Mouse (Mus musculus) brain, embryonic 14.5 days (tissue): ENCODE measurements around the gene Blm.

Source experiments
- CTCF ChIP-seq: fragments of 200-500 bp; IDR thresholded peaks from 2 replicates; pipeline ENCODE4 v1.5.1; 2012; ENCODE audit warnings: inconsistent platforms, mild to moderate bottlenecking, moderate library complexity, borderline replicate concordance; ENCODE audit not compliant: insufficient read depth, insufficient read length; ENCODE audit errors: extremely low read depth
- POLR2A ChIP-seq: fragments of 200-500 bp; IDR thresholded peaks from 2 replicates; pipeline ENCODE4 v1.6.1; 2012; ENCODE audit warnings: mild to moderate bottlenecking, inconsistent platforms, borderline replicate concordance; ENCODE audit not compliant: poor library complexity, insufficient read depth, insufficient read length, severe bottlenecking; ENCODE audit errors: extremely low read depth

- TF ChIP-seq POLR2A (no peak), CTCF (no peak)
Observed at GRCm38 (mm10) chr7:80449620-80450091, 85.3 kb downstream of the Blm start.
